Mouse (Mus musculus) forebrain, embryonic 12.5 days (tissue): Measurements from ENCODE around the gene Vmn1r175. TPM values are rescaled to one million over a fixed set of nuclear protein-coding genes. Genes with fewer than 3 reads are reported as not detected.
"Not testable (repeated sequence)": the region's sequence is repeated elsewhere in the genome, so short reads cannot be mapped to it uniquely, and the experiment has no call there.

ENCODE experiments used
- ATAC-seq: fragments of 200-750 bp; cut with Nextera tagmentation; 2 replicates; pipeline ENCODE4 v1.8.0; 2017; ENCODE audit warnings: moderate TSS enrichment; ENCODE audit not compliant: low FRiP score
- H3K27ac ChIP-seq: fragments of 300-500 bp; sonication (generic); 2 replicates; pipeline ENCODE4 v1.5.1; 2016; ENCODE audit warnings: mild to moderate bottlenecking
- H3K27me3 ChIP-seq: fragments of 300-500 bp; sonication (generic); 2 replicates; pipeline ENCODE4 v1.6.1; 2016; ENCODE audit warnings: mild to moderate bottlenecking
- H3K36me3 ChIP-seq: fragments of 300-500 bp; sonication (generic); replicated peaks from 2 replicates; pipeline ENCODE4 v1.6.1; 2016; ENCODE audit warnings: mild to moderate bottlenecking
- H3K4me1 ChIP-seq: fragments of 300-500 bp; sonication (generic); 2 replicates; pipeline ENCODE4 v1.6.1; 2016
- H3K4me2 ChIP-seq: fragments of 300-500 bp; sonication (generic); 2 replicates; pipeline ENCODE4 v1.6.1; 2016; ENCODE audit warnings: mild to moderate bottlenecking, moderate library complexity
- H3K4me3 ChIP-seq: fragments of 300-500 bp; sonication (generic); replicated peaks from 2 replicates; pipeline ENCODE4 v1.5.1; 2016; ENCODE audit warnings: mild to moderate bottlenecking
- H3K9ac ChIP-seq: fragments of 300-500 bp; sonication (generic); 2 replicates; pipeline ENCODE4 v1.6.1; 2016; ENCODE audit warnings: mild to moderate bottlenecking
- H3K9me3 ChIP-seq: fragments of 300-500 bp; sonication (generic); 2 replicates; pipeline ENCODE4 v1.6.1; 2016
- WGBS: fragments of 180-500 bp; shearing (Covaris S2); methylation state at CpG from one replicate; pipeline ENCODE4 v1.1.7; 2016; 5-methylcytosine and 5-hydroxymethylcytosine counted together
- polyA plus RNA-seq: library from polyadenylated mRNA; unstranded; fragments of >200 nt; fragmentation: Nextera tagmentation; extraction: Ambion mirVana; gene quantifications from 2 replicates; pipeline ENCODE4 v1.2.1, GENCODE M21; 2016

Vmn1r175 gene
- polyA plus RNA-seq = not detected in 2 replicates

DNA sequence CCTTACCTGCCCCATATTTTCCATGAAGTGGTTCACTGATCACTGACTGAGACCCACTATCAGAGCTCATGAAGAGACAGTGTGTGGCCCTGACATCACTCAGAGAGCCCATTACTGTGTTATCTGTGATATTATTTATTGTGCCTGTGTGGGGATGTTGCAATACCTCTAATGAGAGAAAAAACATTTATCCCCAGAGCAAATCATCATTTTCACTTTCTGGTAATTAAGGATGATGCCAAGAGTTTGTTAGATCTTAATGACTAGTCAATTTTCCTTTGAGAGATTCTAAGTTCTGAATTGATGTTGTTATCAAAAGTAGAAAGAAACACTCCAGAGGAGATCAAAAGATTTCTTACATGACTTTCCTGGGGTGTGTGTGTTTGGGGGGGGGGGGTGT lies at the start of gene Vmn1r175:
Vmn1r175 (minus strand) TSS at position 101 of the 400 bp plus-strand sequence.
- not testable (repeated sequence) for H3K4me1 ChIP-seq, H3K9ac ChIP-seq, H3K27me3 ChIP-seq, H3K4me3 ChIP-seq, ATAC-seq, H3K36me3 ChIP-seq, H3K4me2 ChIP-seq, H3K27ac ChIP-seq
- peaks cover 10% of the 10 kb centered on the region; the same call in 1 of the 2 replicates for H3K9me3 ChIP-seq

- not testable (repeated sequence) for H3K27me3 ChIP-seq, H3K4me1 ChIP-seq, H3K9me3 ChIP-seq, H3K9ac ChIP-seq, H3K36me3 ChIP-seq, H3K4me2 ChIP-seq, ATAC-seq, H3K4me3 ChIP-seq, H3K27ac ChIP-seq
- no CpG with 5 or more reads among the region's 1 CpGs for WGBS
Observed at GRCm38 (mm10) chr7:23837272-23837671, 26.8 kb upstream of the Vmn1r175 start, which contains the start of gene Vmn1r176. Gene Vmn1r176 (minus strand): TSS chr7:23837372.

GRCm38 (mm10) chr7:23784526-23784925 lies 25.9 kb downstream of the Vmn1r175 start:
- Histone ChIP-seq H3K27ac (no peak overlapping the region), H3K4me3 (no peak overlapping the region), H3K27me3 (no peaks in the 10 kb centered on the region), H3K9me3 (peaks cover 43% of the 10 kb centered on the region), H3K4me1 (no peaks in the 10 kb centered on the region), H3K9ac (no peak overlapping the region), H3K4me2 (no peak overlapping the region), H3K36me3 (no peaks in the 10 kb centered on the region)
- no peak for ATAC-seq
- WGBS = 80% methylated on average over 6 of the region's 6 CpGs

Other genes starting within 250 kb of the Vmn1r175 start
- not detected in 2 replicates for gene Vmn1r169, start 235.1 kb downstream of the Vmn1r175 start, polyA plus RNA-seq
- not detected in 2 replicates for gene Vmn1r170, start 204.5 kb downstream of the Vmn1r175 start, polyA plus RNA-seq
- gene Vmn1r171, start 179.9 kb downstream of the Vmn1r175 start, polyA plus RNA-seq = not detected in 2 replicates
- not detected in 2 replicates for gene Vmn1r172, start 152.3 kb downstream of the Vmn1r175 start, polyA plus RNA-seq
- not detected in 2 replicates for gene Vmn1r173, start 109.9 kb downstream of the Vmn1r175 start, polyA plus RNA-seq
- gene Vmn1r174, start 58.4 kb downstream of the Vmn1r175 start, polyA plus RNA-seq = not detected in 2 replicates
- gene Vmn1r176, start 26.7 kb upstream of the Vmn1r175 start, polyA plus RNA-seq = not detected in 2 replicates
- not detected in 2 replicates for gene Vmn1r177, start 55.8 kb upstream of the Vmn1r175 start, polyA plus RNA-seq
- not detected in 2 replicates for gene Vmn1r178, start 81.4 kb upstream of the Vmn1r175 start, polyA plus RNA-seq
- not detected in 2 replicates for gene Vmn1r179, start 116.3 kb upstream of the Vmn1r175 start, polyA plus RNA-seq
- gene Vmn1r180, start 140.0 kb upstream of the Vmn1r175 start, polyA plus RNA-seq = not detected in 2 replicates
- not detected in 2 replicates for gene Vmn1r181, start 164.0 kb upstream of the Vmn1r175 start, polyA plus RNA-seq
- not detected in 2 replicates for gene V1rd19, start 191.0 kb upstream of the Vmn1r175 start, polyA plus RNA-seq
- gene Vmn1r183, start 242.6 kb upstream of the Vmn1r175 start, polyA plus RNA-seq = not detected in 2 replicates